Mouse (Mus musculus): ENCODE data around the gene Casd1. TPM values are rescaled to one million over a fixed set of nuclear protein-coding genes. Genes with fewer than 3 reads are reported as not detected.

The Casd1 gene
- polyA plus RNA-seq, 1 experiment from 2014 or later: 16.7 TPM

DNA sequence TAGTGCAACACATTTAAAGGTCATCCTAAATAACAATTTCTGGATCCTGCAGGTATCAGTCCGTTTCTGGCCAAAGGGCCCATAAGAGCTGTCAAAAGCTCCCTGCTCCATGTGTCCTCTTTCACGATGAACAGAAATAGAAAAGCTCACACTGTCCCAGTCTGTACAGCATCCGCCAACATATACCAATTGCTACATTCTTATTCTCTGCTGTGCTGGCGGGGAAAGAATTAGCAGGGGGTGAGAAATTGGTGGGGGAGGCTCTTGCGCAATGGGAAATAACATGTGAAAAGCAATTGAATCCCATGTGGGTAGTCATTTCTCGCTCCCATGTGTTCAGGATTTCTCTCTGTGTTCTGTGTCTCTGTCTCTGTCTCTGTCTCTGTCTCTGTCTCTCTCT lies 22.3 kb upstream of the Casd1 start:
- Histone ChIP-seq H3K4me1 (ENCODE audit: control insufficient read depth, insufficient read depth, low read length) (no peaks in the 10 kb centered on the region), H3K9ac (ENCODE audit: low read depth, low read length) (no peak overlapping the region), H3K4me2 (ENCODE audit: low read depth, low read length) (no peak overlapping the region), H3K9me3 (ENCODE audit: control insufficient read depth, low read length) (no peaks in the 10 kb centered on the region), H3K27me3 (replicated peaks; ENCODE audit: control insufficient read depth, insufficient read depth, low read length) (no peaks in the 10 kb centered on the region), H3K36me3 (ENCODE audit: control insufficient read depth, insufficient read depth, low read length) (no peaks in the 10 kb centered on the region), H3K27ac (ENCODE audit: low read length) (no peak overlapping the region), H3K4me3 (ENCODE audit: low read length) (no peak overlapping the region)
- WGBS: 79% methylated on average over 6 of the region's 6 CpGs
- ATAC-seq: no peak

DNA sequence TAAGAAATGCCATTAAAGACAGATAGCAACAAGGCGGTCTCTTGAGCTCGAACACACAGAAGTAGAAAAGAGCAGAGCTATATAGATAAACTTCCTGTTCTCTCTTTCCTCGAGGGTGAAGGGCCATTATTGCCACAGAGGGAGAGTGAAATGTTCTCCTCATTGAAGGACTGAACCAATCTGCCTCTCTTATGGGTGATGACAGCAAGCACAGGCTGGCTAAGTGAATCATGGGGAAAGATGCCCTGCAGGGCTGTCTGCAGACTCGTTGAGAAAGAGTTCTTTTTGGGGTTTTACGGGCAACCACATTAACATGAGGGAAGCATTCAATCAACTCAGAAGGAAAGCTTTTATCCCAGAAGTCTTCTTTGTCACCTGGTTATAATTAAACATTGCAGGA lies 21.0 kb upstream of the Casd1 start:
- Histone ChIP-seq H3K4me1 (ENCODE audit: control insufficient read depth, insufficient read depth, low read length) (no peaks in the 10 kb centered on the region), H3K9ac (ENCODE audit: low read depth, low read length) (no peak overlapping the region), H3K4me3 (ENCODE audit: low read length) (no peak overlapping the region), H3K27ac (ENCODE audit: low read length) (no peak overlapping the region), H3K36me3 (ENCODE audit: control insufficient read depth, insufficient read depth, low read length) (no peaks in the 10 kb centered on the region), H3K4me2 (ENCODE audit: low read depth, low read length) (no peak overlapping the region), H3K27me3 (replicated peaks; ENCODE audit: control insufficient read depth, insufficient read depth, low read length) (no peaks in the 10 kb centered on the region), H3K9me3 (ENCODE audit: control insufficient read depth, low read length) (no peaks in the 10 kb centered on the region)
- 57% methylated on average over 5 of the region's 5 CpGs for WGBS
- no peak for ATAC-seq

- 36% methylated on average over 6 of the region's 6 CpGs for WGBS
- Histone ChIP-seq H3K9me3 (ENCODE audit: control insufficient read depth, low read length) (no peaks in the 10 kb centered on the region), H3K9ac (ENCODE audit: low read depth, low read length) (no peak overlapping the region), H3K27me3 (replicated peaks; ENCODE audit: control insufficient read depth, insufficient read depth, low read length) (no peaks in the 10 kb centered on the region), H3K27ac (ENCODE audit: low read length) (no peak overlapping the region), H3K36me3 (ENCODE audit: control insufficient read depth, insufficient read depth, low read length) (no peaks in the 10 kb centered on the region), H3K4me2 (ENCODE audit: low read depth, low read length) (no peak overlapping the region), H3K4me3 (ENCODE audit: low read length) (no peak overlapping the region), H3K4me1 (ENCODE audit: control insufficient read depth, insufficient read depth, low read length) (no peaks in the 10 kb centered on the region)
- no peak for ATAC-seq
Measured at GRCm38 (mm10) chr6:4583485-4583884, 17.2 kb upstream of the Casd1 start.

DNA sequence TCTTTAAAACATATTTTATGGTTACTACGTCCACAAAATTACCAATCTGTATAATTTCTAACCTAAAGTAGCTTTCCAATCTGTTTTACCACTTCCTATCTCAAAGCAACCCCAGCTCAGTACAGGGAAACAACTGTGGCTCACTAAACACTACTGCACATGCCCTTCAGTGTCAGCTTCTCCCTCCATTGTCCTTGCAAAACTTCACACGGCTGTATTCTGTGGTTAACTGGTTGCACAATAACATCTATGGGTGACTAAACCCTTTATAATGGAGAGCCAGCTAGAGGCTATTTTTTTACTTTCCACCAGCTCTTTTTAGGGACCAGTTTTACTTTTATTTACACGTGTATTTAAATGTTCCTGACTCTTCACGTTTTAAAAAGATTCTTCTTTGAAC lies 12.7 kb upstream of the Casd1 start:
- H3K27me3 ChIP-seq (replicated peaks; ENCODE audit: control insufficient read depth, insufficient read depth, low read length): no peaks in the 10 kb centered on the region
- ATAC-seq: no peak
- H3K4me3 ChIP-seq (ENCODE audit: low read length): no peak overlapping the region
- H3K36me3 ChIP-seq (ENCODE audit: control insufficient read depth, insufficient read depth, low read length): no peaks in the 10 kb centered on the region
- 83% methylated on average over 4 of the region's 4 CpGs for WGBS
- no peaks in the 10 kb centered on the region for H3K4me1 ChIP-seq (ENCODE audit: control insufficient read depth, insufficient read depth, low read length)
- H3K9me3 ChIP-seq (ENCODE audit: control insufficient read depth, low read length): no peaks in the 10 kb centered on the region
- no peak overlapping the region for H3K27ac ChIP-seq (ENCODE audit: low read length)
- no peak overlapping the region for H3K9ac ChIP-seq (ENCODE audit: low read depth, low read length)
- H3K4me2 ChIP-seq (ENCODE audit: low read depth, low read length): no peak overlapping the region

GRCm38 (mm10) chr6:4588722-4589121 lies 11.9 kb upstream of the Casd1 start:
- Histone ChIP-seq H3K27ac (ENCODE audit: low read length) (no peak overlapping the region), H3K4me1 (ENCODE audit: control insufficient read depth, insufficient read depth, low read length) (no peaks in the 10 kb centered on the region), H3K9me3 (ENCODE audit: control insufficient read depth, low read length) (no peaks in the 10 kb centered on the region), H3K36me3 (ENCODE audit: control insufficient read depth, insufficient read depth, low read length) (no peaks in the 10 kb centered on the region), H3K27me3 (replicated peaks; ENCODE audit: control insufficient read depth, insufficient read depth, low read length) (no peaks in the 10 kb centered on the region), H3K9ac (ENCODE audit: low read depth, low read length) (no peak overlapping the region), H3K4me2 (ENCODE audit: low read depth, low read length) (no peak overlapping the region), H3K4me3 (ENCODE audit: low read length) (no peak overlapping the region)
- 92% methylated on average over 3 of the region's 3 CpGs for WGBS
- no peak for ATAC-seq

GRCm38 (mm10) chr6:4590089-4590488 lies 10.6 kb upstream of the Casd1 start:
- ATAC-seq: no peak
- WGBS: 74% methylated on average over 8 of the region's 8 CpGs
- H3K9ac ChIP-seq (ENCODE audit: low read depth, low read length): no peak overlapping the region
- no peaks in the 10 kb centered on the region for H3K9me3 ChIP-seq (ENCODE audit: control insufficient read depth, low read length)
- H3K4me2 ChIP-seq (ENCODE audit: low read depth, low read length): no peak overlapping the region
- no peaks in the 10 kb centered on the region for H3K27me3 ChIP-seq (replicated peaks; ENCODE audit: control insufficient read depth, insufficient read depth, low read length)
- no peaks in the 10 kb centered on the region for H3K36me3 ChIP-seq (ENCODE audit: control insufficient read depth, insufficient read depth, low read length)
- no peak overlapping the region for H3K27ac ChIP-seq (ENCODE audit: low read length)
- no peak overlapping the region for H3K4me3 ChIP-seq (ENCODE audit: low read length)
- no peaks in the 10 kb centered on the region for H3K4me1 ChIP-seq (ENCODE audit: control insufficient read depth, insufficient read depth, low read length)

DNA sequence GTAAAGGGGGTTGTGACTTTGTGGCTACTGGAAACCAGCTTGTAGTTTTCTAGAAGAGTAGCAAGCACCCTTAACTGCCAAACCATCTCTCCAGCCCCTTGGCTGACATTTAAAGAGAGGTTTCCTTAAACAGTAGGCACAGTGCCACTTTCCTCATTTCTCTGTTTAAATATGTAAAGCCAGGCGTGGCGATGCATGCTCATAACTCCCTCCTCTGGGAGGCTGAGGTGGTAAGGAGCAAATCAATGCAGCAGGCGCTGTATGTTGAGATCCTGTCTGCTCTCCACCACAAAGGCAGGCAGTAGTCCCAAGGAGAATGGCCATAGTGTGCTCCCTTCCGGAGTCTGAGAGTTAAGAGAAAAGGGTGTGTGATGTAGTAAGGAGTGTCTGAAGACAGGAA lies 2.9 kb upstream of the Casd1 start:
- H3K9ac ChIP-seq (ENCODE audit: low read depth, low read length): no peak overlapping the region
- no peaks in the 10 kb centered on the region for H3K27me3 ChIP-seq (replicated peaks; ENCODE audit: control insufficient read depth, insufficient read depth, low read length)
- no peaks in the 10 kb centered on the region for H3K36me3 ChIP-seq (ENCODE audit: control insufficient read depth, insufficient read depth, low read length)
- H3K9me3 ChIP-seq (ENCODE audit: control insufficient read depth, low read length): no peaks in the 10 kb centered on the region
- 66% methylated on average over 4 of the region's 4 CpGs for WGBS
- H3K4me1 ChIP-seq (ENCODE audit: control insufficient read depth, insufficient read depth, low read length): peaks cover 5% of the 10 kb centered on the region
- H3K4me2 ChIP-seq (ENCODE audit: low read depth, low read length): no peak overlapping the region
- no peak for ATAC-seq
- no peak overlapping the region for H3K27ac ChIP-seq (ENCODE audit: low read length)
- H3K4me3 ChIP-seq (ENCODE audit: low read length): no peak overlapping the region

DNA sequence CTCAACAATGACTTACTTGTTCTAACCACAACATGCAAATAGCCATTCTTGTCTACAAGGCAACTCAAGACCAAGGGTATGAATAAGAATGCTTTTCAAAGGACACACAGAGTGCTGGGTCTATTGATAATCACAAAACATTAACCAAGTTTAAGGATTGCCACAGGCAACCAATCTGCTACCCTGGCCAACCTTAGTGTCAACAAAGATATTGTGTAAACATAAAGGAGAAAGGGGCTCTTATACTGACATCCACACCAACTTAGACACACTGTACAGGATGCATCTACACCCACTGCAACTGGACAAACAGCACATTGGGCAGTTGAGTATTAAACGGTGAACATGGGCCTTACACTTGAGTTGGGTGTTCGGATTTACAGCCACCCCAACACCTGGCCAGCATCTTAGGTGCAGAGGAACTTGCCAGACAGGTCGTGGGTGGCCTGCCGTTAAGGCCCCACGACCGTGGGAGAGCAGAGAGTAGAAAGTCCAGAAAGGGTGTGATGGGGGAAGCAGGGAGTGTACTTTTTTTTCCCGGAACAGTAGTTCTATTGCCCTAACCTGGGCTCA lies 468 bp upstream of the Casd1 start:
- Histone ChIP-seq H3K36me3 (ENCODE audit: control insufficient read depth, insufficient read depth, low read length) (no peaks in the 10 kb centered on the region), H3K4me2 (ENCODE audit: low read depth, low read length) (peak overlapping the region; percentile 88), H3K4me1 (ENCODE audit: control insufficient read depth, insufficient read depth, low read length) (peaks cover 5% of the 10 kb centered on the region), H3K27me3 (replicated peaks; ENCODE audit: control insufficient read depth, insufficient read depth, low read length) (no peaks in the 10 kb centered on the region), H3K27ac (ENCODE audit: low read length) (peak overlapping the region; percentile 91), H3K9ac (ENCODE audit: low read depth, low read length) (peak overlapping the region; percentile 97), H3K4me3 (ENCODE audit: low read length) (peak overlapping the region; percentile 87), H3K9me3 (ENCODE audit: control insufficient read depth, low read length) (no peaks in the 10 kb centered on the region)
- WGBS: 19% methylated on average over 7 of the region's 7 CpGs
- no peak for ATAC-seq

DNA sequence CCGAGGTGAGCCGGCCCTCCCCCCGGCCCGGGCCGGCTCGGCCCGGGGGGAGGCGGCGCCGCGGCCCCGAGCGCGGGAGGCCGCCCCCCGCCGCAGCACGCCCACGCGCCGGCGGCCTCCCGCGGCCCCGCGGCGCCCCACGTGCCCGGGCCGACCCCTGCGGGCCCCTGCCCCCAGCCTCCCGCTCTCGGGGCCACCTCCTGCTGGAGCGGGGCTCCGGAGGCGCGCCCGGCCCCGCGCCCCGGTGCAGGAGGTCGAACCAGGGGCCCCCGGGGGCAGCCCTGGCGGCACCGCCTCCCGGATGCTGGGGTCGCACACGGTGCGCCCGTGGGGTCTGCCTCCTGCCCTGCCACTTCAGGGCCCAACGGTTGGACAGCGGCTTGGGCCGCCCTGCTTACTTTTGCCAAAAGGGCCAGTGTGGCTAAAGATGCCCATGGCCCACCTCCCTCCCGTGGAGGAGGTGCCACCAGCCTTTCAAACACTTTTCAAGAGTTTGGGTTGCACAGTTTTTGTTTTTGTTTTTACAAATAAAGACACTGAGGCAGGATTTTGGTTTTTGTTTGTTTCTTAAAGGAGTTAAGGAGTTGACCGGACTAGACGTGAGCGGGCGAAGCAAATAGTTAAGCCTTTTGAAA lies 775 bp downstream of the Casd1 start:
- Histone ChIP-seq H3K27ac (ENCODE audit: low read length) (peak overlapping the region; percentile 91), H3K4me2 (ENCODE audit: low read depth, low read length) (peak overlapping the region; percentile 81), H3K4me3 (ENCODE audit: low read length) (peak overlapping the region; percentile 87), H3K9me3 (ENCODE audit: control insufficient read depth, low read length) (no peaks in the 10 kb centered on the region), H3K27me3 (replicated peaks; ENCODE audit: control insufficient read depth, insufficient read depth, low read length) (no peaks in the 10 kb centered on the region), H3K4me1 (ENCODE audit: control insufficient read depth, insufficient read depth, low read length) (peaks cover 5% of the 10 kb centered on the region), H3K36me3 (ENCODE audit: control insufficient read depth, insufficient read depth, low read length) (no peaks in the 10 kb centered on the region), H3K9ac (ENCODE audit: low read depth, low read length) (peak overlapping the region; percentile 97)
- WGBS: 5% methylated on average over 45 of the region's 58 CpGs
- ATAC-seq: peak; percentile 75

DNA sequence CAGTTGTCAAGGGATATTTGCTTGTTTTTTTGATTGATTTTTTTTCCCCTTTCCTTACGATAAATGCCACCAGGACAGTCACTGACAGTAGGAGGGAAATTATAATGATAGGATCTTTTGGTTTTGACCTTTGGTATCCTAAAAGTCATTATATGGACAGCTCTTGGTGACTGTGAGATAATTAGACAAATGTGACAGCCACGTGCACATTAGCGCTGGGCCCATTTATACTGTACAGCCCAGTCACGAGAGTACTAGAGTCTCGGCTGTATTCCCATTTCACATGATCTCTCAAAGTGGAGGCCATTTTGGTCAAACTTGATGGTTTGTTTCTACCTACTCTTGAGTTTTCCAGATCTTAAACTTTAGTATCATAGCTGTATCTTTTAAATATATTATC lies 1.4 kb downstream of the Casd1 start:
- ATAC-seq: no peak
- H3K4me3 ChIP-seq (ENCODE audit: low read length): peak overlapping the region; percentile 87
- no peaks in the 10 kb centered on the region for H3K27me3 ChIP-seq (replicated peaks; ENCODE audit: control insufficient read depth, insufficient read depth, low read length)
- 59% methylated on average over 5 of the region's 5 CpGs for WGBS
- H3K36me3 ChIP-seq (ENCODE audit: control insufficient read depth, insufficient read depth, low read length): no peaks in the 10 kb centered on the region
- H3K4me1 ChIP-seq (ENCODE audit: control insufficient read depth, insufficient read depth, low read length): peaks cover 5% of the 10 kb centered on the region
- H3K27ac ChIP-seq (ENCODE audit: low read length): peak overlapping the region; percentile 91; the same call in 1 of the 2 replicates
- peak overlapping the region; percentile 81 for H3K4me2 ChIP-seq (ENCODE audit: low read depth, low read length)
- H3K9me3 ChIP-seq (ENCODE audit: control insufficient read depth, low read length): no peaks in the 10 kb centered on the region
- H3K9ac ChIP-seq (ENCODE audit: low read depth, low read length): peak overlapping the region; percentile 97; the same call in 1 of the 2 replicates

Measured in intestine, embryonic 16.5 days (tissue).